Mouse (Mus musculus) MEL-GATA-1-ER (cell line): ENCODE measurements around the gene Irgm2.
"Not testable (repeated sequence)": the region's sequence is repeated elsewhere in the genome, so short reads cannot be mapped to it uniquely, and the experiment has no call there.

Experiments used
- DNase-seq: peaks from one replicate; pipeline ENCODE4 v3.0.0-alpha.2; 2012; ENCODE audit warnings: low read depth; ENCODE audit errors: extremely low read depth

Gene Irgm2

GRCm38 (mm10) chr11:58213673-58214342 is 14.4 kb downstream of the Irgm2 start:
- peak; percentile 62 for DNase-seq

- DNase-seq = peak; percentile 80
Measured at GRCm38 (mm10) chr11:58214391-58215048, 15.1 kb downstream of the Irgm2 start.

GRCm38 (mm10) chr11:58215049-58215430 is 15.6 kb downstream of the Irgm2 start:
- DNase-seq = not testable (repeated sequence)

GRCm38 (mm10) chr11:58215814-58216213 is 16.4 kb downstream of the Irgm2 start:
- no peak for DNase-seq

- no peak for DNase-seq
Measured at GRCm38 (mm10) chr11:58216823-58217222, 17.4 kb downstream of the Irgm2 start.

GRCm38 (mm10) chr11:58223751-58224150 is 24.3 kb downstream of the Irgm2 start:
- no peak for DNase-seq

- DNase-seq = peak; percentile 29
Measured at GRCm38 (mm10) chr11:58224313-58224712, 24.9 kb downstream of the Irgm2 start.

- not testable (repeated sequence) for DNase-seq
Measured at GRCm38 (mm10) chr11:58224872-58225271, 25.5 kb downstream of the Irgm2 start.

- DNase-seq = peak; percentile 50
Measured at GRCm38 (mm10) chr11:58225655-58226054, 26.2 kb downstream of the Irgm2 start.

GRCm38 (mm10) chr11:58226425-58226824 is 27.0 kb downstream of the Irgm2 start:
- DNase-seq = no peak

GRCm38 (mm10) chr11:58228021-58228420 is 28.6 kb downstream of the Irgm2 start:
- DNase-seq = not testable (repeated sequence)

GRCm38 (mm10) chr11:58230396-58230910 is 31.0 kb downstream of the Irgm2 start:
- DNase-seq = no peak

GRCm38 (mm10) chr11:58231156-58231555 is 31.7 kb downstream of the Irgm2 start:
- no peak for DNase-seq

GRCm38 (mm10) chr11:58234551-58234950 is 35.1 kb downstream of the Irgm2 start:
- DNase-seq = not testable (repeated sequence)

- DNase-seq = peak; percentile 52
Measured at GRCm38 (mm10) chr11:58235152-58235551, 35.7 kb downstream of the Irgm2 start.

- no peak for DNase-seq
Measured at GRCm38 (mm10) chr11:58238840-58239791, 39.7 kb downstream of the Irgm2 start.

GRCm38 (mm10) chr11:58247294-58247693 is 47.9 kb downstream of the Irgm2 start:
- no peak for DNase-seq

- DNase-seq = no peak
Measured at GRCm38 (mm10) chr11:58249203-58249981, 50.0 kb downstream of the Irgm2 start.

- DNase-seq = no peak
Measured at GRCm38 (mm10) chr11:58250550-58250949, 51.1 kb downstream of the Irgm2 start.

- DNase-seq = no peak
Measured at GRCm38 (mm10) chr11:58254411-58254810, 55.0 kb downstream of the Irgm2 start.

GRCm38 (mm10) chr11:58257816-58258215 is 58.4 kb downstream of the Irgm2 start:
- DNase-seq = no peak
